Mouse (Mus musculus) ovary, postnatal 10 days (tissue): ENCODE measurements around the gene Kcnk2.
"Not testable (repeated sequence)": the region's sequence is repeated elsewhere in the genome, so short reads cannot be mapped to it uniquely, and the experiment has no call there.

Source experiments
- DNase-seq: peaks from one replicate; pipeline ENCODE4 v3.0.0; 2022; ENCODE audit warnings: low spot score

Gene Kcnk2

DNA sequence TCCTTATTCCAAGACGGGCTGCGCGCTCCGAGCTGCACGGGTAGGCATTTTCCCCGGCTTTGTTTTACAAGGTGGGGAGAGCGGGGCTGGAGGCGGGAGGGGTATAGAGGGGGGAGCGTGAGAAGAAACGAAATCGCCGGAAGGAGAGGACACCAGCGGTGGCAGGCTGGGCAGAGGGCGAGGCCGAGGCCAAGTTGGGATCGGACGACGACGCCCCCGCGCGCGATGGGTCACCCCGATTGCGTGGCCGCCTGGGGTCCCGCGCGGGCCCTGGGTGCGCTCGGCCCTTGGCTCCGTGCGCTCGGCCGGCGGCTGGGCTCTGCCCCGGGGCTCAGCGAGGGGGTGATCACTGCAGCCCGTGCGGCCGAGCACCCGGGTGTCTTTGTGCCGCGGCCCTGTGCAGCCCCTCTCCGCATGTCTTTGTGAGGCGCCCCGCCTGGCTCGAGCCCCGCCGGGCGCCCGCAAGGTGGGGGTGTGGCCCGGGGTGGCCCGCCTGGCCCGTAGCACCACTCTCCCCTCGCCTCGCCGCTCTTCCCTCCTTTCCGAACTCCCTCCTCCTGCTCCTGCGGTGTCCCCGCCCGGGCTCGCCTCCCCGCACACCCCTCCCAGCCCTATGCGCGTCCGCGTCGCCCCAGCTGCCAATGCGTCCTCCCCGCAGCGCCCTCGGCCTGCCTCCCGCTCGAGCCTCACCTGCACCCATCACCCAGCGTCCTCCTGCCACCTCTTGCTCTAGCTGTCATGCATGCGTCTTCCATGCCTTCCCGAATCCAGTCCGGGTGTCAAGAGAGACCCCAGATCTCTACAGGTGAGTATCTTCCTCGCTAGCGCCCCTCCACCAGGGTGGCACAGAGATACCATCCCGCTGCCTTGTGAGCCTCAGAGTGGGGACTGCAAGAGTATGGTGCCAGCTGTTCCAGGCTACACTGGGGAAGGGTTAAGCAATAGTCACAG, 58.5 kb downstream of the Kcnk2 start:
- DNase-seq: no peak

DNA sequence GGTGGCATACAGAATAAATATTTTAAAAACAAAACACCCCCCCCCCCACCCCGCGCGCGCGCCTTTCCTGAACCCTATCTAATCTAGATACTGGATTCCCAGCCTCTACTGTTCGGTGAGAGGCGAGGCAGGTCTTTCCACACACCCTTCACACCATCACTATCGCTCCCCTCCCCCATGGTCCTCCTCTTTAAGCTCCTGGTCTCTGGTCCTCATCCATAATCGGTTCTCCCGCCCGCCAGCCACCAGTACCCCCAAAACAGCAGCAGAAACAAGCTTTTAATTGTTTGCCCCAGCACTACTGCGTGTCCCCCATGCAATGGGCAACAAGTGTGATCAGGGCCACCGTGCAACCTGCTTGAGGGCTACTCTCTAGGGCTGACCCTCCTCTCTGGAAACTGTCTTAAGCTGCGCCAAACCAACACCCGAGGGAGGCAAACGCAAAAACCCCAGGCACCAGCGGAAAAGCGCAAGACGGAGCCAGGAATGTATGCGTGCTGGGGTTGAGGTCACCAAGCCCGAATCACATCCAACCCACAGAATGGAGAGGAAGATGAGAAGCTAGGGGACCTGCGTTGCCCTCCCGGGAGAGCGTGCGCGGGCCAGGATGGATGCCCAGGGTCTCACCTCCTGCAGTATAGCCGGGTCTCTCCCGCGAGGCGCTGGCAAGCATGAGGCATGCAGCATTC, 59.5 kb downstream of the Kcnk2 start:
- no peak for DNase-seq

- DNase-seq: no peak
Observed at GRCm38 (mm10) chr1:189341381-189341917, 60.6 kb downstream of the Kcnk2 start.

GRCm38 (mm10) chr1:189315896-189316295, 86.2 kb downstream of the Kcnk2 start:
- DNase-seq: no peak

DNA sequence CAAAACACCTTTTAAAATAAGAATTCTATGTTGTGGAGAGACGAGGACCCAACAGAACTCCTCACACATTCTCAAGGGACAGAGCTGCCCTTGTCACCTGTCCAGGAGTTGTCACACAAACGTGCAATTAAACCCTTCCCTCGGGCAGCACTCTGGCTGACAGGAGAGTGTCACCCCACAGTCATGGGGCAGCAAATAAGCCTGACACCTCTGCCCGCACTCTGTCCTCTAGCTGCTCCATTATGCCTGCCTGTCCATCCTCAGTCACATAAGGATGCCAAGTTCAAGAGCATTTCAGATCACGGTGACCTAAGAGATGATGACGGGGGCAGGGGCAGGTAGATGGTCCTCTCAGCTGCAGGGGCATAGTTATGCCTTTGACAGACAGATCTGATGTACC, 87.6 kb downstream of the Kcnk2 start:
- DNase-seq: no peak

GRCm38 (mm10) chr1:189313750-189314149, 88.3 kb downstream of the Kcnk2 start:
- no peak for DNase-seq

DNA sequence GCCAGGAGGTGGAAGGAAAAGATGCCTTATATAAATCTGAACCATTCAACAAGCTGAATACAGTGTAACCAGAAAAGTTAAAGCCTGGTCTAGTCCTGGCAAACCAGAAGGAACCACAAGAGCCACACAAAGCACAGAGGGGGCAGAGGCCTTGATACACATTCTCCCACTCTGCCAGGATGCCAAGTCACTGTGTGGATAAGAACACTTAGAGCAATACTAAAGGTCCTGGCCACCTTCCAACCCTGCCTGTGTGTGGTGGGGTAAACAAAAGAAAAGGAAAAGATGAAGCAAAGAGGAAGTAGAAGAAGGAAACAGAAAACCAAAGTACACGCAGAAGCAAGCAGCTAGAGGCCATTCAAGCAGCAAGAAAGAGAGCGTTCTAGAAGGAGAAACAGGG, 91.9 kb downstream of the Kcnk2 start:
- DNase-seq: no peak

DNA sequence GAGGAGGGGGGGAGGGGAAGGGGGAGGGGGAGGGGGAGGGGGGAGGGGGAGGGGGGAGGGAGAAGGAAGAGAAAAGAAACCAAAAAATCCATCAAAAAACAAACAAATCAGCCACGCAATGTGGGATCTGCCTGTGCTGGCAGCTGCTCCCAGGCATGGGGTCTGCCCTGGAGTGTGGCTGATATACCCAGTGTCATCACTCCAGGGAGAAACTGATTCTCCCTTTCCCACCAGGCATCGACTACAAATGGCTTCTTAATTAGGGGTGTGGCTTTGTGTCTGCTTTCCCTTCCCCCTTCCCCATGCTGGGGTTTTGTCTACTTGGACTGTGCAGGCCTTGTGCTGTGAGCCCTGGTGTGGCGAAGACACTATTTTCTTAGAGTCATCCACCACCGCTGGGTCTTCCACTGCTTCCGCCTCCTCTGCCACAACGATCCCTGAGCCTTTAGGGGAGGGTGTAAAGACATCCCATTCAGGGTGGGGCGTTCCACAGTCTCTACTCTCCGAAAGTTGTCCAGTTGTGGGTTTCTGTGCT, 97.0 kb downstream of the Kcnk2 start:
- no peak for DNase-seq

- no peak for DNase-seq
Observed at GRCm38 (mm10) chr1:189303001-189303400, 99.1 kb downstream of the Kcnk2 start.

- DNase-seq: no peak
Observed at GRCm38 (mm10) chr1:189293679-189294406, 108.2 kb downstream of the Kcnk2 start.

GRCm38 (mm10) chr1:189290885-189291284, 111.2 kb downstream of the Kcnk2 start:
- DNase-seq: no peak

DNA sequence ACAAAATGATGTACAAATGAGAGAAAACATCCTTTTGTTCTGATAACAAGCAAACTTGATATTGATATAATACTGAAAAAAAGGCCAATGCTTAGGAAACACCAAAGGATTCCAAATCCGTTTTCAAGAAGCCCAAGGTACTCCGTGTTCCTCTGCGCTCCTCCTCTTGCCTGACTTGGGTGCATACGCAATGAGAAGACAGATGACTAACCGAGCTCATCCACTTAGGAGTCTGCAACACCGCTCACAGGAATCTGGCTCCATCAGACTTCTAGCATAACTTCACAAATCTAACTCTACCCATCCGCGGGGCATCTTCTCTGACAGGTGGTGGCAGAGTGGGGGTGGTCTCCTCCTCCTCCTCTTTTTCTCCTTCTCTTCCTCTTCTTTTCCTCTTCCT, 113.1 kb downstream of the Kcnk2 start:
- no peak for DNase-seq

- no peak for DNase-seq
Observed at GRCm38 (mm10) chr1:189272281-189272680, 129.8 kb downstream of the Kcnk2 start.

- no peak for DNase-seq
Observed at GRCm38 (mm10) chr1:189253631-189254030, 148.4 kb downstream of the Kcnk2 start.

DNA sequence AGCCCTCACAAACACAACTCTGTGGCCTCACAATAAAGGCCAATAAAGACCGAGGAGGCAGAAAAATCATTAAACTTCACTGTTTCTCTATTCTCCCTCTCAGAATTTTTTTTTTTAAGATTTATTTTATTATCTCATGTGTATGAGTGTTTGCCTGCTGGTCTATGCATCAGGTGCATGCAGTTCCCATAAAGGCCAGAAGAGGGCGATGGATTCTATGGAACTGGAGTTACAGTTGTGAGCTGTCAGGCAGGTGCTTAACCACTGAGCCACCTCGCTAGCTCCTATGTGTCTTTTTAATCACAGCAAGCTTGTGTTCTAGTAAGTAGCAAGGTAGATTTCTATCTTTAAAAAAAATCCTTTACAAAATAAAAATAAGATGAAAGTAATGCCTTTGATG, 148.9 kb downstream of the Kcnk2 start:
- DNase-seq: no peak

- DNase-seq: not testable (repeated sequence)
Observed at GRCm38 (mm10) chr1:189243206-189243605, 158.9 kb downstream of the Kcnk2 start.

DNA sequence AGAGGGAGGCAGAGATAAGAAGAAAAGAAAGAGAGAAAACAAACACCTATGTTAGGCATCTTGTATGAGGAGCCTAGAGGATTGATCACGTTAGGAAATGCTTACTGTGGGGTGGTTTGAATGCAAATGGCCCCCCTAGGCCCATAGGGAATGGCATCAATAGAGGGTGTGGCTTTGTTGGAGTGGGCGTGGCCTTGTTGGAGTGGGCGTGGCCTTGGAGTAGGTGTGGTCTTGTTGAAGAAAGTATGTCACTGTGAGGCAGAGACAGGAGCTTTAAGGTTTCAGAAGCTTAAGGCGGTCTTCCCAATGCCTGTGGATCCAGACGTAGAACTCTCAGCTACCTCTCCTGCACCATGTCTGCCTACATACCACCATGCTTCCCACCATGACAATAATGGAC, 166.8 kb downstream of the Kcnk2 start:
- DNase-seq: no peak

DNA sequence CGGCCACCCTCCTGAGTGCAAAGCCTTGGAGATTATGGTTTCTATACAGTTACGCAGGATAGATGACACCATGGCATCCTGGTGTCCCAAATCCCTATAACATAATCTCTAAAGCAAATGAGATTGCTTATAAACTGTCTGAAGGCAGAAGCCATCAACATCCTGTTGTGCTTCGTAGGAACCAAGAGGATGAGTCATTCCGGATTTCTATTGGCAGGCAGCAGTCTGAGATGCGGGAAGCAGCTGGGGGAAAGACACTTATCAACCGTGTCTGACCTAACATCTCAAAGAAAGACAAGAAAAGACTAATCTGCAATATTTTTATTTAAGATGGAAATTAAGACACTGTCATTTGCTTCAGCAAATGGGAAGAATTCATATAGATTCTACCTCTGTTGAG, 169.2 kb downstream of the Kcnk2 start:
- DNase-seq: no peak

GRCm38 (mm10) chr1:189228222-189229084, 173.6 kb downstream of the Kcnk2 start:
- DNase-seq: no peak

GRCm38 (mm10) chr1:189227479-189227878, 174.6 kb downstream of the Kcnk2 start:
- no peak for DNase-seq

GRCm38 (mm10) chr1:189219051-189219450, 183.0 kb downstream of the Kcnk2 start:
- no peak for DNase-seq
